Mouse (Mus musculus) heart, adult 11 months (tissue): ENCODE measurements at regions not wholly inside any gene's neighbourhood (a gene's known extent, or its start where the extent isn't known, plus 50 kb on each side); places are given as distances from the start of the nearest gene placed in this dataset.

Experiments
- DNase-seq: peaks from one replicate; pipeline ENCODE4 v3.0.0; 2022

DNA sequence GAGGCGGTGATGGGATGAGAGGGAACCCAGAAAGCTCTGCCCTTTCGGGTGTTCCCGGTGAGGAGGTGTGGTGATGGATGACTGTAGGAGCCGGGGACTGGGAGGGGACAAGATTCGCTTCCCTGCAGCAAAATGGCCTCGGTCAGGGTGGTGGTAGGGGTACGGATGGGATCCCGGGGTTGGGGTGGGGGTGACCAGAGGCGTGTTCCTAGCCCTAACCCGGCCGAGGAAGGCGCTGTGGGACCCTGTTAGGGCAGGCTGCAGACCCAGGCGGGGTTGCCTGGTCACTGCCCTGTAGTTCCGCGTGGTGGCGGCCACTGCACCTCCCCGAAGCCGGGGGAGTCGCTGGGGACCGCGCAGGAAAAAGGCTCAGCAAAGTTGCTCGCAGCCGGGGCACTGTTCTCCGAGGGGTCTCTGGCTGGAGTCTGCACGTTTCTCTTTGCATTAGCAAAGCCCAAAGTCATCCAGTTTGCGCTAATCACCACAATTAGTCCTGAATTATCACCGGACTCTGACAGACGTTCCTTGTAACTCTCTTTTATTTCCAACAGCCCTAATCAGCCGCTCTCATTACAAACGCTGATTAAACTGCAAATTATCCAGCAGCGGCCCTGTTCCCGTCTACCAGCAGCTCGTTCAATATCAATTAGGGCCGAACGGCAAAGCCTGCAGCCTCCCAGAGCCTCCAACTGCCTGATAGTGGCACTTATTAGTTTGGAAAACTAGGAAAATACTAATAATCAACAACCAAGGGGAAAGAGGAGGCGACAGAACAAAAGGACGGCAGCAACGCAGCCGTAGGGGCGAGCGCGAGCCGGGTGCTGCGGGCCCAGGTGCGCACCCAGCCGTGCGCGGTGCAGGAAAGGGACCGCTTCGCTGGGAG is 78.8 kb upstream of the Tbca start:
- peak; percentile 89 for DNase-seq

DNA sequence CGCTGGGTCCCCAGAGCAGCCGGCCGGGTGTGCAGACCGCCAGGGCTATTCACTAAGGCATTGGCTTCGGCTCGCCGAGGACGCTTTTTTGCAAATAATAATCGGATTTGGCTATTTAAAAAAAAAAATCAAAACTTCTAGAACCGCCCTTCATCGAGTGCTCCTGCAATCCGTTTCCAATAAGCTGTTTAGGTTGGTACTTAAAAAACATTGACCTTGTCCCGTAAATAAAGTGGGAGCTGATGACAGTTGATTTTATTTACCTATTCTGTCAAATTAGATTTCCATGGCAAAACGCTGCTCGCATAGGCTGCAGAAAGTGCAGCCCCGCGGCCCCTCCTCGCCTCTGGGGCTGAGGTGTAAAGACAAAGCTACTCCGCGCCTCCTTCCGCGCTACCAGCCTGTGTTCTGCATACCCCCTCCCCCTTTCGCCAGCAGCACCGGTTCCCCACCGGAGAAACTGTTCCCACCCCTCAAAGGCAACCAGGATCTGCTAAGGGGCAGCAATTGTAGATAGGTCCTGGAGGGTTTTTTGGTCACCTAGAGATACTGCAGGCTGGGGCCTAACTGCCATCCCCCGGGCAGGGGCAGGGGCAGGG is 78.0 kb upstream of the Tbca start:
- no peak for DNase-seq

DNA sequence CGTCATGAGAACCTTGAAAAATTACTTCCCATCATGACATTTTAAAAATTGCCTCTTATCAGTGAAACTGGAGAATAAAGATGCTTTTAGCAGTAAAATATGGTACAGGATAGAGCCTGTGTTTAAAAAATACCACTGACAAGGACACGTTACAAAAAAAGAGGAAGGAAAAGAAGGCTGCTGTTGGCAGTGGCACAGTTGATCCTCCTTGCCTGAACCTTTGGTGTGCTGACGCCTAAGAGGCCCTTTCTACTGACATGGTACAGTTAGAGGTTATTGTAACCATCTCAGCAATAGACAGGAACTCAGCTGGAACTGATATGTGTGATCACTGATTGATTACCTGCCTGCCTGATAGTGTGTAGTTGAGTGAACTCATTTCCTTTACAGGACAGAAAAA is 75.3 kb upstream of the Tbca start:
- no peak for DNase-seq

GRCm38 (mm10) chr13:94721625-94722024 is 67.1 kb upstream of the Tbca start:
- no peak for DNase-seq
